Mouse (Mus musculus): Measurements from ENCODE around the gene Clasp2.

- TF ChIP-seq POLR2A (IDR thresholded peaks at IDR 0.05; ENCODE audit: borderline replicate concordance, extremely low read depth, low read depth, low read length) (no peak), CTCF (IDR thresholded peaks at IDR 0.05; ENCODE audit: insufficient read depth, low read length) (no peak)
Observed at GRCm38 (mm10) chr9:113932501-113932900, 191.2 kb downstream of the Clasp2 start.
